Mouse (Mus musculus) Patski (cell line): ENCODE results near the gene Stk39. TPM values are rescaled to one million over a fixed set of nuclear protein-coding genes. Genes with fewer than 3 reads are reported as not detected.

Experiments used
- ATAC-seq: fragments of 100-300 bp; one replicate; pipeline ENCODE4 v1.8.0; 2021
- CTCF ChIA-PET: fragments of 350-600 bp; sonication (Branson Sonifier 250); formaldehyde crosslinking; loops from one replicate; lab custom pipeline; 2022; ENCODE audit warnings: inconsistent platforms; lab: Charles Lee
- POLR2A ChIA-PET: fragments of 350-600 bp; sonication (Branson Sonifier 250); formaldehyde crosslinking; loops from one replicate; lab custom pipeline; 2022; ENCODE audit warnings: antibody characterized with exemption, inconsistent platforms; lab: Charles Lee
- DNase-seq: peaks from one replicate; pipeline ENCODE4 v3.0.0-alpha.2; 2011; ENCODE audit warnings: low read depth, low spot score
- H3K27me3 ChIP-seq: fragments of 371-371 bp; one replicate; pipeline ENCODE4 v1.5.1; 2021
- CTCF ChIP-seq: fragments of 100-300 bp; IDR thresholded peaks from one replicate; pipeline ENCODE4 v1.5.1; 2021
- in situ Hi-C: fragments of 300-500 bp; cut with MboI; formaldehyde crosslinking; loops from 3 replicates; pipeline ENCODE4 v1.11.1; 2018; ENCODE audit warnings: low pct_unique_long_range_greater_than_20kb, mixed read lengths
- polyA plus RNA-seq: library from polyadenylated mRNA; unstranded; gene quantifications from one replicate; pipeline ENCODE4 v1.2.3, GENCODE M21; 2021

The Stk39 gene
- polyA plus RNA-seq, 1 experiment from 2014 or later, result 53.1 TPM

- no peak for TF ChIP-seq CTCF
- ChIA-PET POLR2A (no interaction called here), CTCF (no interaction called here)
- DNase-seq (no peak), ATAC-seq (no peak)
- no peaks in the 10 kb centered on the region for H3K27me3 ChIP-seq
- in situ Hi-C loops, result no loop called here
Measured at GRCm38 (mm10) chr2:68297955-68298354, 174.1 kb downstream of the Stk39 start.

GRCm38 (mm10) chr2:68296743-68297142, 175.3 kb downstream of the Stk39 start:
- CTCF ChIA-PET, result interaction anchor here (1.1 to 2.0 kb wide), 2 partner anchors 21 to 35 kb away, joined by 3 to 5 read pairs; no protein-coding TSS in a partner anchor
- no peaks in the 10 kb centered on the region for H3K27me3 ChIP-seq
- ATAC-seq (no peak), DNase-seq (no peak)
- in situ Hi-C loops, result no loop called here
- POLR2A ChIA-PET, result no interaction called here
- TF ChIP-seq CTCF, result no peak

GRCm38 (mm10) chr2:68292539-68293320, 179.3 kb downstream of the Stk39 start:
- no peak for DNase-seq
- POLR2A ChIA-PET, result interaction anchor here (0.6 to 1.3 kb wide), 2 partner anchors 12 to 49 kb away, joined by 3 to 4 read pairs; no protein-coding TSS in a partner anchor

GRCm38 (mm10) chr2:68291895-68292294, 180.2 kb downstream of the Stk39 start:
- TF ChIP-seq CTCF, result no peak
- in situ Hi-C loops, result no loop called here
- H3K27me3 ChIP-seq, result no peaks in the 10 kb centered on the region
- ATAC-seq (no peak), DNase-seq (no peak)
- POLR2A ChIA-PET, result interaction anchor here (1.3 kb wide), 1 partner anchor 13 kb away, joined by 4 read pairs; no protein-coding TSS in a partner anchor
- CTCF ChIA-PET, result interaction anchor here (1.9 kb wide), 1 partner anchor 9 kb away, joined by 4 read pairs; no protein-coding TSS in a partner anchor

More at GRCm38 (mm10) chr2:68292539-68293320, 179.3 kb downstream of the Stk39 start:
- TF ChIP-seq CTCF, result no peak
- no peak for ATAC-seq
- in situ Hi-C loops, result no loop called here
- H3K27me3 ChIP-seq, result no peaks in the 10 kb centered on the region
- CTCF ChIA-PET, result interaction anchor here (1.9 kb wide), 1 partner anchor 10 kb away, joined by 4 read pairs; no protein-coding TSS in a partner anchor

DNA sequence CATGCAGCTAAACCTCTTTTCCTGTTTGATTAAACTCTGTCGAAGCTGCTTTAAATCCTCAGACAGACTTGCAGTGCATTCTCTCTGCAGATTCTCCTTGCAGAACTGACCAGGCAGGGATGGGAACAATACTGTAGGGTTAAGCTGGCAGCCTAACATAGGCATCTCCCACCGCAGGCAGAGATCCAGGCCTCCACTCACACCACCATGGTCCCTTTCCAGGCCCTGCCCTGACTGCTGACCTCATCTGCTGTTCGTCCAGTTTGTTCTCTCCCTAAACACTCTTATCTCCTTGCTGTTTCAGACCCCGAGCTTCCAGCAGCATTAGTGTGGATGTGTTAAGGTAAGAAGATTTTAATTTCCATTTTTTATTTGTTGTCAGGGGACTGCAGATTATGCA, 182.1 kb downstream of the Stk39 start:
- ATAC-seq (no peak), DNase-seq (no peak)
- TF ChIP-seq CTCF, result no peak
- H3K27me3 ChIP-seq, result no peaks in the 10 kb centered on the region
- CTCF ChIA-PET, result no interaction called here
- POLR2A ChIA-PET, result no interaction called here
- in situ Hi-C loops, result no loop called here

- CTCF ChIA-PET, result interaction anchor here (1.1 kb wide), 1 partner anchor 10 kb away, joined by 3 read pairs; no protein-coding TSS in a partner anchor
- no peak for TF ChIP-seq CTCF
- DNase-seq (no peak), ATAC-seq (no peak)
- POLR2A ChIA-PET, result no interaction called here
- in situ Hi-C loops, result no loop called here
- no peaks in the 10 kb centered on the region for H3K27me3 ChIP-seq
Measured at GRCm38 (mm10) chr2:68289177-68289576, 182.9 kb downstream of the Stk39 start.

- no peaks in the 10 kb centered on the region for H3K27me3 ChIP-seq
- no peak for TF ChIP-seq CTCF
- ATAC-seq (no peak), DNase-seq (no peak)
- ChIA-PET CTCF (interaction anchor here (1.1 to 1.3 kb wide), 2 partner anchors 9 to 202 kb away, joined by 3 to 4 read pairs; no protein-coding TSS in a partner anchor), POLR2A (no interaction called here)
- in situ Hi-C loops, result no loop called here
Measured at GRCm38 (mm10) chr2:68288106-68288505, 184.0 kb downstream of the Stk39 start.

- in situ Hi-C loops, result no loop called here
- no peak for DNase-seq
- POLR2A ChIA-PET, result interaction anchor here (1.2 kb wide), 1 partner anchor 78 kb away, joined by 3 read pairs; no protein-coding TSS in a partner anchor
- H3K27me3 ChIP-seq, result no peaks in the 10 kb centered on the region
- no peak for TF ChIP-seq CTCF
- CTCF ChIA-PET, result interaction anchor here (1.6 kb wide), 1 partner anchor 11 kb away, joined by 5 read pairs; no protein-coding TSS in a partner anchor
- ATAC-seq, result peak; percentile 44
Measured at GRCm38 (mm10) chr2:68284391-68284790, 187.7 kb downstream of the Stk39 start.

DNA sequence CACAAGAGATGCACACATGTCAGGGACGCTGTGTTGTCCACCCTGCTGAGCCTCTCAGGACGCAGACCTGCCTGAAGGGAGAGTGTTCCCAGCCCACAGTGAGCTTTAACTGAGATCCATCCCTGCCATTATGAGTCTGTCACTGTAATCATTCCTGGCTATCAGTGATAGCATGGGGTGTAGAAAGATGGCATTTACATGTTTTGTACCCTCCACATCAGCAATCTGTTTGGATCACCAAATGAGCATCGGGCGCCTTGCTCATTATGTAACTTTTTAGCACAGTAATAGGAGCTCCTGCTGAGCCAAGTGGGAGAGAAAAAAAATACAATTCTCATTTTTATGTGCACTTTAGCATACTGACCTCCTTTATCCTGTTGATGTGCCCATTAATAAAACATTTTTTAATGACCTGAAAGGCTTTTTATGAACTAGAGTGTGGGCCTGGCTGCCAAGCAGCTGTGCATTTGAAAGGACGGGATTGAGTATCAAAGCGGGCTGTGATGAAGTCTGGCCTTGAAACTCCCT, 189.0 kb downstream of the Stk39 start:
- ATAC-seq (no peak), DNase-seq (no peak)
- no peak for TF ChIP-seq CTCF
- H3K27me3 ChIP-seq, result no peaks in the 10 kb centered on the region
- ChIA-PET CTCF (interaction anchor here (1.5 to 1.7 kb wide), 2 partner anchors 9 to 10 kb away, joined by 4 read pairs; no protein-coding TSS in a partner anchor), POLR2A (no interaction called here)
- in situ Hi-C loops, result no loop called here

DNA sequence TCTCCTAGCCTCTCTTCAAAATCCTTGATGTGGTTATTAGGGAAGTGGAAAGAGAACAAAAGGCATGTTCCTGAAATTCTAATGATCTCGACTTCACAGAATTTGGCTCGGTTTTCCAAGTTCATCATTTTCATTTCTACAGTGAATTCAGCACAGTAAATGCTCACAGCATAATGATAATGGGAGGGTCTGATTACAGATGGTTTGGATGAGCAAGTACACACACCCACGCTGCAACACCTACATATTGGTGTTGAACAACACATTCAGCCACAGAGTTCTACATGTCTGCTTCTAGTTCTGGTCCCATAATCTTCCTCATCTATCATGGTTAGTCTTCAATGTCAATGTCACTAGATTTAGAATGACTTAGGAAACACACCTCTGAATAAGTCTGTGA, 190.5 kb downstream of the Stk39 start:
- no peak for DNase-seq
- POLR2A ChIA-PET, result no interaction called here
- TF ChIP-seq CTCF, result no peak
- no peaks in the 10 kb centered on the region for H3K27me3 ChIP-seq
- CTCF ChIA-PET, result interaction anchor here (1.7 kb wide), 1 partner anchor 11 kb away, joined by 4 read pairs; no protein-coding TSS in a partner anchor
- in situ Hi-C loops, result no loop called here
- ATAC-seq, result no peak
